Mouse (Mus musculus) splenic B cell, adult 2 months (primary cell): Measurements from ENCODE around the gene Fignl1.
A peak's percentile ranks its signal among the peaks of the same experiment; 100 is the strongest.

Source experiments
- DNase-seq: peaks from one replicate; pipeline ENCODE4 v3.0.0-alpha.2; 2011; ENCODE audit warnings: low read depth, low spot score
- H3K27me3 ChIP-seq: 2 replicates; pipeline ENCODE4 v1.6.1; 2012; ENCODE audit warnings: mild to moderate bottlenecking, low read length, moderate library complexity, mixed read lengths; ENCODE audit not compliant: control insufficient read depth, poor library complexity, insufficient read depth, severe bottlenecking
- H3K36me3 ChIP-seq: 2 replicates; pipeline ENCODE4 v1.6.1; 2012; ENCODE audit warnings: mild to moderate bottlenecking, low read length, moderate library complexity, mixed read lengths; ENCODE audit not compliant: control insufficient read depth, poor library complexity, insufficient read depth, severe bottlenecking

Gene Fignl1

DNA sequence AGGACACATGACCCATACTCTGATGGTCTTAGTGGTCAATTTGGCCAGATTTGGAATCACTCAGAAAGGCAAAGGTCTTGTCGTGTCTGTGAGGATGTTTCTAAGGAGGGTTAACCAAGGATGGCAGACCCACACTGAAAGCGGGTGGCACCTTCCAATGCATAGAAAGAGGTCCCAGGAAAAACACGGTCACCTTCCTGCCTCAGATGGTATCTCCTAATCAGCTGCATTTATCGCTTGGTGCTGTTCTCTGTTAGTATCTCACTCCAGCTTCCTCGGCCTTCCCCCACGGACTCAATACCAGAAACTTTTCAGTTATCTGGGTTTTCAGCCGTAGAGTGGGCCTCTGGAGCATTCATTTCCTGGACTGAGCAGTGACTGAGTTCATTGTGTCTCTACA lies 31.1 kb upstream of the Fignl1 start:
- Histone ChIP-seq H3K27me3 (no peaks in the 10 kb centered on the region), H3K36me3 (no peaks in the 10 kb centered on the region)
- no peak for DNase-seq

DNA sequence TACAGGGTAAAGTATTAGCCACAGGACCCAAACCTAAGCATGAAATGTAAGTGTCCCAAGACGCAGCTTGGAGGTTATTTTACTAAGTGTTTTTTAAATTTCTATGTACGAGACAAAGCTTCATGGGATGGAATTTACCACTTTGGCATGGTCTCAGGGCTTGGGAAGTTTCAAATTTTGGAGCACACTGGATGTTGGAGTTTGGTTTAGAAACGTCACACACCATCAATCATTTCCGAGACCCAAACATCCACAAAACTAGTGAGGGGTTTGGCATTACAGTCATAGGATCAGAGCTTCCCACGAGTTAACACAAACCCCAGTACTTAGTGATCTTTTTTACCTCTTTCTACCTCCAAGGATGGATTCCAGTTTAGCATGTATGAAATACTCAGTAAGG lies 28.6 kb upstream of the Fignl1 start:
- no peaks in the 10 kb centered on the region for H3K27me3 ChIP-seq
- no peak for DNase-seq
- no peaks in the 10 kb centered on the region for H3K36me3 ChIP-seq

- Histone ChIP-seq H3K36me3 (no peaks in the 10 kb centered on the region), H3K27me3 (no peaks in the 10 kb centered on the region)
- DNase-seq, result peak; percentile 11
Measured at GRCm38 (mm10) chr11:11836713-11837370, 28.1 kb upstream of the Fignl1 start.

DNA sequence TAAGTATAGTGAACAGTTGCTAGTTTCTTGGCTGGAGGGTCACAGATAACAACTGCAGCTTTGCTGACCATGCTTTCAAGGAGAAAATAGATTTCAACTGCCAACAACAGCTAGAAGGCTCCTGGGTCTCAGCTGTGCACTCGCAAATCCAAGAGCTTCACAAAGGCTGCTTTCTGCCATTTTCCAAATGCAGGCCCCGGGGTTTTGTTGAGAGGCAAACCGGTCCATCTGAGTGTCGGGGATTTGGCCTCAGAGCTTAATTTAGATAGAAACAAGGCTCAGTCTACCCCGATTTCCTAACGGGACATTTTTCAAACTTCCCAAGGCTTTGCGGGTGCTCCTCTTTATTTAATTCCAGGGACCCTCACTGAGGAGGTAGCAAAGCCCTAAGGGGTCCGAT lies 27.5 kb upstream of the Fignl1 start:
- Histone ChIP-seq H3K36me3 (no peaks in the 10 kb centered on the region), H3K27me3 (no peaks in the 10 kb centered on the region)
- no peak for DNase-seq

DNA sequence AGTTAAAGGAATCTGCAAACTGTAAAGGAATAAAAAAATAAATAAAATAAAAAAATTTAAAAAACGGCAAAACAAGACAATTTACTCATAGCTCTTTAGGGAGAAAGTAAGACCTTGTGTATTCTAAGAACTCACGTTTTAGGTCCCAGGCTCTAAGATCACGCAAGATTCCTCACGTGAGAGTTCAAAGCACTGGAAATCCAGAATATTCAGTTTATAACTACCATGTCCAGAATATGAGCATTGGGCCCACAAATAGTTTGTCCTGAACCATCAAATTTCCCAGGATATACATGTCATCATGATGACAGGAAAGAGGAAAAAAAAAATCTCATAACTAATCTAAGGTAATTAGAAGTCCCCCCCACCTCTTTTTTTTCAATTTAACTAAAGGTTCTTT lies 27.0 kb upstream of the Fignl1 start:
- H3K36me3 ChIP-seq, result no peaks in the 10 kb centered on the region
- DNase-seq, result no peak
- no peaks in the 10 kb centered on the region for H3K27me3 ChIP-seq

DNA sequence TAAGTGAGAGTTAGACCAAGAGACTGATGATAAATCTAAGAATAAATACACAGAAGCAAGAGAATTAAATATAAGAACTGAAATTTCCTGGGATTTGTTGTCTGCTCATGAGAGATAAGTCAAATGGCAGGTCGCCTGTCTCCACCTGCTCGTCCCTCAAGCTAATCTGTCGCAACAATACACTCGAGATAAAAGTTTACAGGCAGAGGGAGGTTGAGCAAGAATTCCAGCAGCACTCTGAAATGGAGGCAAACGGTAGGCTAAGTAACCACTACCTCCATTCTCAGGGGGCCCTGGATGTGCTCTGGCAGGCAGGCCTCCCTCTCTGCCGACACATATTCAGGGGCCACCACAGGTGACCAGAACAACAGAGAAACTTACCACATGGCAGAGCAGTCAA lies 26.6 kb upstream of the Fignl1 start:
- Histone ChIP-seq H3K27me3 (no peaks in the 10 kb centered on the region), H3K36me3 (no peaks in the 10 kb centered on the region)
- DNase-seq, result no peak

DNA sequence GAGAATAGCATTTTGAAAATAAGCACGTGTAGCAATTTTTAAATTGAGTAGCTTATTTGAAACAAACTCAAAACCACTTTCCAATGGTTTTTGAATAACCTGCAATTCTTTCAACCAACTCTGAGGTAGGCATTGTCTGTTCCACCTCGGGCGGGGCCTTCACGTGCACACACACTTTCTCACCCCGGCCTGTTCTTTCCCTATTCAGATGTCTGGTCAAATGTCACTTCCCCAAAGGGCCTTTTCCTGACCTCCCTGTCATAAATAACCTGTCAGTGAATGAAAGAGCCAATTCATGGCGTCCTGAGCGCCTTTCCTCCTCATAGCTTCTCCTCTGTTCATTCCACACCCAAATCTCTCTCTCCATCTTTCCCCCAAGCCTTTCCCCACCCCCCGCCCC lies 24.3 kb upstream of the Fignl1 start:
- no peaks in the 10 kb centered on the region for H3K27me3 ChIP-seq
- no peak for DNase-seq
- H3K36me3 ChIP-seq, result no peaks in the 10 kb centered on the region

- no peaks in the 10 kb centered on the region for H3K27me3 ChIP-seq
Measured at GRCm38 (mm10) chr11:11832755-11833084, 24.0 kb upstream of the Fignl1 start.

GRCm38 (mm10) chr11:11831940-11832754 lies 23.4 kb upstream of the Fignl1 start:
- no peaks in the 10 kb centered on the region for H3K27me3 ChIP-seq
- DNase-seq, result no peak
- no peaks in the 10 kb centered on the region for H3K36me3 ChIP-seq

More at GRCm38 (mm10) chr11:11832755-11833084, 24.0 kb upstream of the Fignl1 start:
- no peaks in the 10 kb centered on the region for H3K36me3 ChIP-seq
- no peak for DNase-seq

DNA sequence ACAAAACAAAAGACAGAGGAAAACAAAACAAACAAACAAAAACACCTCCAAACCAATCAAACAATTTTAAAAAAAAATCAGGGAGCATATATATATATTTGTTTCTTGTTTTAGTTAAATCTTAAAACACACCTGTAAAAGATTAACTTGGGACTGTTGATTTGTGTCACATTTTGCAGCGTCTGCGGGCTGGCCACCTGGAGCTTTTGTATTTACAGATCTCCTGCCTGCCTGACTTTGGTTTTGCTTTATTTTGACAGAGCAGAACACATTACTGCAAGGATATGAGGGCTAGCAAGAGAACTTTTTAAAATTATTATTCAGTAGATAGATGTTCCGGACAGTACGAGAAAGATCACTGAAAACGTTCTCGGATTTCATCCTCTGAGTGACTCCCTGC lies 22.8 kb upstream of the Fignl1 start:
- no peak for DNase-seq
- Histone ChIP-seq H3K27me3 (no peaks in the 10 kb centered on the region), H3K36me3 (no peaks in the 10 kb centered on the region)

DNA sequence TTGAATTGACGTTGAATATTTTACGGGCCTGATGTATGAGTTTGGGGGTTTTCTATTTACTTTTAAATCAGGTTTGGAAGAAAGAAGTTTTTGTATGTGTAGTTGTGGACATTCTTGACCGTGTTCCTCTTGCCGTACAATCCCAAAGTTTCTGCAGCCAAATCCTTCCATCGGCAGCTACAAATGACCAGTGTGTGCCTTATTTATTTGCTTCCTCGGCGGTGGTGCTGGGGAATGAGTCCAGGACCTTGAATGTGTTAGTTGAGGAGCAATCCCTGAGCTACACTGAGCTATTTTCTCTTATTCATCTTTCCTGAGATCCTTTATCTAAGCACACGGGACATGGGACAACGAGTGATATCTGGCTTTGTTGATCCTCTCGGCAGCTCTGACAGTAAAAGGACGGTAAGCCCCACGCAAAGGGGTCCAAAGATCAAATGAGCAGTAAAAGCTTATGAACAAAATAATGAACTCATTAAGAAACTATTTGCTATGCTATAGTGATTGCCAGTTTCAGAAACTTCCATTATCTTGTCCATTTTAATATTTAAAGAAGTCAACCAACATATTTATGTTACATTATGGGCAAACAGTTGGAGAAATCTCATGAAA lies 22.2 kb upstream of the Fignl1 start:
- DNase-seq, result no peak
- H3K27me3 ChIP-seq, result no peaks in the 10 kb centered on the region
- H3K36me3 ChIP-seq, result no peaks in the 10 kb centered on the region

GRCm38 (mm10) chr11:11829161-11830000 lies 20.6 kb upstream of the Fignl1 start:
- Histone ChIP-seq H3K27me3 (no peaks in the 10 kb centered on the region), H3K36me3 (no peaks in the 10 kb centered on the region)
- DNase-seq, result no peak

- DNase-seq, result no peak
- Histone ChIP-seq H3K36me3 (no peaks in the 10 kb centered on the region), H3K27me3 (no peaks in the 10 kb centered on the region)
Measured at GRCm38 (mm10) chr11:11828761-11829160, 20.0 kb upstream of the Fignl1 start.

DNA sequence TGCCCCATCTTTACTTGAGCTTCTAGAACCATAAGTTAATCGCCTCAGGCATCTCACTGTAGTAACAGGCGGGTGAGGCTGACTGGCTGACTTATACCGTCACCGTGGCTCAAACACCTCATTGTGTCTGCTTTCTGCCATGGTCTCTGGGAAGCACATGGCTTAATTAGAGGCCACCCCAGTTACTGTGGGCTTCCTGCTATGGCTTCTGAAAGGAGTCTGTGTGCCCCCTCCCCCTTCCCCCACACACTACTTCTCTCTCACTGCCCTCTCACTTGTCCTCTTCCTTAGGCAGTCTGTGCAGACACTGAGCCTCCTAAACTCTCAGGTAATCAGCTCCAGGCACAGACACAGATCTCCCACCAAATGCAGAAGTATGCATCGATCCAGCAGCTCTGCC lies 19.5 kb upstream of the Fignl1 start:
- no peaks in the 10 kb centered on the region for H3K36me3 ChIP-seq

GRCm38 (mm10) chr11:11826475-11826874 lies 17.7 kb upstream of the Fignl1 start:
- H3K27me3 ChIP-seq, result no peaks in the 10 kb centered on the region
- no peaks in the 10 kb centered on the region for H3K36me3 ChIP-seq
- DNase-seq, result no peak

More for the DNA sequence above, 19.5 kb upstream of the Fignl1 start:
- H3K27me3 ChIP-seq, result no peaks in the 10 kb centered on the region
- no peak for DNase-seq
